Mouse (Mus musculus) retina, postnatal 7 days (tissue): ENCODE measurements around the gene Pth2.
"Not testable (repeated sequence)": the region's sequence is repeated elsewhere in the genome, so short reads cannot be mapped to it uniquely, and the experiment has no call there.

Experiments used
- DNase-seq: peaks from one replicate; pipeline ENCODE4 v3.0.0-alpha.2; 2012; ENCODE audit warnings: low read depth, low spot score

Gene Pth2

GRCm38 (mm10) chr7:45173772-45174171 is 7.0 kb upstream of the Pth2 start:
- not testable (repeated sequence) for DNase-seq

GRCm38 (mm10) chr7:45174567-45175280 is 6.1 kb upstream of the Pth2 start:
- no peak for DNase-seq

GRCm38 (mm10) chr7:45175398-45175797 is 5.4 kb upstream of the Pth2 start:
- DNase-seq, result no peak

- DNase-seq, result no peak
Measured at GRCm38 (mm10) chr7:45175929-45176328, 4.9 kb upstream of the Pth2 start.

GRCm38 (mm10) chr7:45176356-45176755 is 4.4 kb upstream of the Pth2 start:
- DNase-seq, result no peak

GRCm38 (mm10) chr7:45178550-45178949 is 2.2 kb upstream of the Pth2 start:
- DNase-seq, result no peak

- DNase-seq, result no peak
Measured at GRCm38 (mm10) chr7:45179469-45179868, 1.3 kb upstream of the Pth2 start, which contains the start of gene Gfy. Gfy (minus strand) TSS chr7:45179569.

- DNase-seq, result no peak
Measured at GRCm38 (mm10) chr7:45181540-45181939, 745 bp downstream of the Pth2 start.

GRCm38 (mm10) chr7:45182199-45182601 is 1.4 kb downstream of the Pth2 start:
- peak; percentile 70 for DNase-seq

GRCm38 (mm10) chr7:45182606-45183005 is 1.8 kb downstream of the Pth2 start:
- DNase-seq, result no peak

- no peak for DNase-seq
Measured at GRCm38 (mm10) chr7:45183672-45184071, 2.9 kb downstream of the Pth2 start.

- no peak for DNase-seq
Measured at GRCm38 (mm10) chr7:45185921-45186320, 5.1 kb downstream of the Pth2 start.

GRCm38 (mm10) chr7:45189600-45189999 is 8.8 kb downstream of the Pth2 start:
- DNase-seq, result no peak

GRCm38 (mm10) chr7:45190186-45190585 is 9.4 kb downstream of the Pth2 start:
- DNase-seq, result no peak

- no peak for DNase-seq
Measured at GRCm38 (mm10) chr7:45191161-45191560, 10.4 kb downstream of the Pth2 start.

GRCm38 (mm10) chr7:45191803-45192363 is 11.1 kb downstream of the Pth2 start:
- no peak for DNase-seq

- no peak for DNase-seq
Measured at GRCm38 (mm10) chr7:45192585-45193310, 12.0 kb downstream of the Pth2 start.

GRCm38 (mm10) chr7:45193406-45193805 is 12.6 kb downstream of the Pth2 start:
- no peak for DNase-seq

GRCm38 (mm10) chr7:45193871-45194785 is 13.3 kb downstream of the Pth2 start:
- DNase-seq, result no peak

- DNase-seq, result peak; percentile 77
Measured at GRCm38 (mm10) chr7:45195341-45196175, 14.8 kb downstream of the Pth2 start.

GRCm38 (mm10) chr7:45196176-45196535 is 15.4 kb downstream of the Pth2 start:
- no peak for DNase-seq
